25 mouse cellular contexts compared by ENCODE assay signal in genomic region chr9:57568500-57568899, GRCm38 (mm10). TPM values are rescaled to one million over a fixed set of nuclear protein-coding genes. Genes with fewer than 3 reads are reported as not detected.
DNase-seq lines count a peak whose midpoint lies in the region; ATAC-seq and TF ChIP-seq lines count a peak whose summit lies in the region.
"Had no signal": no experiment of that assay in that cellular context is flagged by ENCODE, and none has a peak within 500 bp of the region (broad histone marks: within the 10 kb centered on the region; RNA-seq: fewer than 3 reads in every experiment).

No protein-coding gene starts in this region.

- no peak for TF ChIP-seq POLR2A in kidney, adult 2 months (IDR thresholded peaks at IDR 0.05; ENCODE audit: low read depth, low read length)

- no peaks in the 10 kb centered on the region for H3K27me3 ChIP-seq in kidney, adult 2 months (replicated peaks; ENCODE audit: control insufficient read depth, insufficient read depth, low read length)
- no peaks in the 10 kb centered on the region for H3K27me3 ChIP-seq in kidney, embryonic 16.5 days (ENCODE audit: insufficient read depth, low read length)
- H3K27me3 ChIP-seq in stomach, postnatal 0 days (ENCODE audit: control insufficient read depth, insufficient read depth, low read length): no peaks in the 10 kb centered on the region
- no peaks in the 10 kb centered on the region for H3K27me3 ChIP-seq in liver, embryonic 11.5 days (replicated peaks; ENCODE audit: control insufficient read depth, insufficient read depth, low read length)
- H3K27me3 ChIP-seq: heart, embryonic 15.5 days; hindbrain, embryonic 15.5 days; limb, embryonic 15.5 days; liver, embryonic 15.5 days; lung, embryonic 15.5 days; midbrain, embryonic 15.5 days; neural tube, embryonic 12.5 days had no signal

- H3K4me1 ChIP-seq in kidney, adult 2 months (ENCODE audit: control insufficient read depth, insufficient read depth, low read length): peaks cover 42% of the 10 kb centered on the region
- H3K4me1 ChIP-seq in kidney, embryonic 16.5 days (ENCODE audit: insufficient read depth, low read length): peaks cover 26% of the 10 kb centered on the region
- H3K4me1 ChIP-seq in stomach, postnatal 0 days (replicated peaks; ENCODE audit: control insufficient read depth, insufficient read depth): peaks cover 2% of the 10 kb centered on the region
- 0 out of 2 replicates have a peak, but pooled peaks cover 2% of the 10 kb centered on the region for H3K4me1 ChIP-seq in liver, embryonic 11.5 days (replicated peaks; ENCODE audit: control insufficient read depth, insufficient read depth, low read length)
- H3K4me1 ChIP-seq: neural tube, embryonic 12.5 days had no signal

- DNase-seq in gastrocnemius, adult 2 months: peak; percentile 82
- DNase-seq in gastrocnemius, postnatal 4 days (ENCODE audit: low spot score in 2 of 2): no peak
- peak; percentile 70 for DNase-seq in kidney, adult 2 months
- DNase-seq in gastrocnemius, postnatal 25 days: peak; percentile 72
- DNase-seq in stomach, postnatal 0 days (ENCODE audit: low spot score): no peak
- DNase-seq in liver, embryonic 11.5 days (ENCODE audit: low spot score): no peak
- DNase-seq: adrenal gland, postnatal 25 days; cerebellum, adult 9-10 months; left cerebral cortex, postnatal 4 days; lung, postnatal 36 days; right cerebral cortex, postnatal 4 days had no signal

- H3K9ac ChIP-seq in kidney, embryonic 16.5 days (replicated peaks; ENCODE audit: low read length): no peak overlapping the region
- no peak overlapping the region for H3K9ac ChIP-seq in stomach, postnatal 0 days (ENCODE audit: low read length)
- no peak overlapping the region for H3K9ac ChIP-seq in liver, embryonic 11.5 days (ENCODE audit: low read depth, low read length)
- H3K9ac ChIP-seq: heart, embryonic 15.5 days; hindbrain, embryonic 15.5 days; limb, embryonic 15.5 days; liver, embryonic 15.5 days; lung, embryonic 15.5 days; midbrain, embryonic 15.5 days; neural tube, embryonic 12.5 days had no signal

- H3K4me3 ChIP-seq in gastrocnemius, adult 2 months: peak overlapping the region; percentile 29; the same call in 1 of the 2 replicates
- H3K4me3 ChIP-seq in kidney, adult 2 months (ENCODE audit: insufficient read depth, low read depth, low read length): no peak overlapping the region
- H3K4me3 ChIP-seq in kidney, embryonic 16.5 days (ENCODE audit: low read length): no peak overlapping the region
- H3K4me3 ChIP-seq in stomach, postnatal 0 days (ENCODE audit: low read depth, low read length): no peak overlapping the region
- no peak overlapping the region for H3K4me3 ChIP-seq in liver, embryonic 11.5 days (ENCODE audit: low read depth, low read length)
- H3K4me3 ChIP-seq: forebrain, embryonic 10.5 days; heart, embryonic 15.5 days; hindbrain, embryonic 15.5 days; left cerebral cortex, adult 2 months; limb, embryonic 15.5 days; liver, embryonic 15.5 days; lung, embryonic 15.5 days; midbrain, embryonic 15.5 days; neural tube, embryonic 12.5 days had no signal

- H3K9me3 ChIP-seq in kidney, embryonic 16.5 days (ENCODE audit: low read length): no peaks in the 10 kb centered on the region
- H3K9me3 ChIP-seq in stomach, postnatal 0 days (ENCODE audit: control insufficient read depth, low read length): no peaks in the 10 kb centered on the region
- H3K9me3 ChIP-seq in liver, embryonic 11.5 days (ENCODE audit: control insufficient read depth, low read length): no peaks in the 10 kb centered on the region
- H3K9me3 ChIP-seq: forebrain, embryonic 10.5 days; heart, embryonic 15.5 days; hindbrain, embryonic 15.5 days; limb, embryonic 15.5 days; liver, embryonic 15.5 days; lung, embryonic 15.5 days; midbrain, embryonic 15.5 days; neural tube, embryonic 12.5 days had no signal

- H3K27ac ChIP-seq in gastrocnemius, adult 2 months: peak overlapping the region; percentile 85
- H3K27ac ChIP-seq in kidney, adult 2 months (ENCODE audit: insufficient read depth, low read depth, low read length): peak overlapping the region; percentile 56
- H3K27ac ChIP-seq in kidney, embryonic 16.5 days (ENCODE audit: low read length): no peak overlapping the region
- peak overlapping the region; percentile 18; the same call in 1 of the 2 replicates for H3K27ac ChIP-seq in stomach, postnatal 0 days (replicated peaks)
- no peak overlapping the region for H3K27ac ChIP-seq in liver, embryonic 11.5 days (ENCODE audit: low read depth, low read length)
- H3K27ac ChIP-seq: forebrain, embryonic 10.5 days; heart, embryonic 15.5 days; hindbrain, embryonic 15.5 days; left cerebral cortex, adult 2 months; limb, embryonic 15.5 days; liver, embryonic 15.5 days; lung, embryonic 15.5 days; midbrain, embryonic 15.5 days; neural tube, embryonic 12.5 days had no signal

- 42% methylated on average over 6 of the region's 6 CpGs for whole genome bisulfite sequencing in kidney, adult 2 months
- 94% methylated on average over 6 of the region's 6 CpGs for WGBS in kidney, embryonic 16.5 days
- 89% methylated on average over 6 of the region's 6 CpGs for WGBS in stomach, postnatal 0 days
- WGBS in liver, embryonic 11.5 days: 89% methylated on average over 6 of the region's 6 CpGs

- no peak for TF ChIP-seq EP300 in stomach, postnatal 0 days (optimal IDR thresholded peaks at IDR 0.05)

- H3K36me3 ChIP-seq in kidney, adult 2 months (ENCODE audit: control insufficient read depth, insufficient read depth, low read length): peaks cover 2% of the 10 kb centered on the region; the same call in 1 of the 2 replicates
- peaks cover 24% of the 10 kb centered on the region for H3K36me3 ChIP-seq in kidney, embryonic 16.5 days (ENCODE audit: insufficient read depth, low read length)
- H3K36me3 ChIP-seq in stomach, postnatal 0 days (ENCODE audit: control insufficient read depth, insufficient read depth, low read length): peaks cover 7% of the 10 kb centered on the region
- H3K36me3 ChIP-seq in liver, embryonic 11.5 days (ENCODE audit: control insufficient read depth, insufficient read depth, low read length): peaks cover 12% of the 10 kb centered on the region; the same call in 1 of the 2 replicates

- no peak for ATAC-seq in kidney, embryonic 16.5 days (ENCODE audit: low FRiP score, low TSS enrichment)
- no peak for ATAC-seq in stomach, postnatal 0 days (ENCODE audit: low FRiP score, low TSS enrichment)
- no peak for ATAC-seq in liver, embryonic 11.5 days (replicated peaks; ENCODE audit: low FRiP score)
- ATAC-seq: CD4-positive, CD25-positive, alpha-beta regulatory T cell, adult 4 months; forebrain, embryonic 16.5 days; midbrain, embryonic 15.5 days had no signal

- TF ChIP-seq CTCF in gastrocnemius, adult 2 months (IDR thresholded peaks at IDR 0.05): no peak
- no peak for TF ChIP-seq CTCF in kidney, adult 2 months (conservative IDR thresholded peaks at IDR 0.05; ENCODE audit: insufficient read depth, insufficient read length, low read depth, low read length)
- no peak for TF ChIP-seq CTCF in stomach, postnatal 0 days (IDR thresholded peaks at IDR 0.05; ENCODE audit: low read depth)

- H3K4me2 ChIP-seq in kidney, embryonic 16.5 days (replicated peaks; ENCODE audit: low read depth, low read length): no peak overlapping the region
- H3K4me2 ChIP-seq in stomach, postnatal 0 days (replicated peaks; ENCODE audit: low read depth): no peak overlapping the region
- no peak overlapping the region for H3K4me2 ChIP-seq in liver, embryonic 11.5 days
- H3K4me2 ChIP-seq: heart, embryonic 15.5 days; hindbrain, embryonic 15.5 days; limb, embryonic 15.5 days; liver, embryonic 15.5 days; lung, embryonic 15.5 days; midbrain, embryonic 15.5 days; neural tube, embryonic 12.5 days had no signal

- intact Hi-C loops in gastrocnemius, adult 2 months (cut with DNase I): no loop called here

RNA-seq across cellular contexts. Expression of gene Scamp2, which starts 7.8 kb away (rescaled TPM):
- 10 to 100 TPM; 39.6 to 46.4 TPM for total RNA-seq in gastrocnemius, adult 2 months (2021)
- 10 to 100 TPM; 68.2 to 75.6 TPM for total RNA-seq in gastrocnemius, postnatal 4 days (2021)
- polyA plus RNA-seq in kidney, adult 2 months (2012; rRNA removed): 166 and 187 TPM in 2 replicates
- 93.4 and 101 TPM in 2 replicates for polyA plus RNA-seq in kidney, embryonic 16.5 days (2015; fragmentation: Nextera tagmentation; extraction: Ambion mirVana)
- 10 to 100 TPM; 31.3 to 36.9 TPM for total RNA-seq in gastrocnemius, postnatal 25 days (2021)
- polyA plus RNA-seq in stomach, postnatal 0 days (2015; fragmentation: Nextera tagmentation; extraction: Ambion mirVana): 102 and 104 TPM in 2 replicates
- 47.6 and 50.3 TPM in 2 replicates for polyA plus RNA-seq in liver, embryonic 11.5 days (2014; fragmentation: Nextera tagmentation; extraction: Ambion mirVana)

RNA-seq across cellular contexts. Expression of gene Mpi, which starts 15.9 kb away (rescaled TPM):
- total RNA-seq in gastrocnemius, adult 2 months (2021): 10 to 100 TPM; 67.6 to 97.7 TPM
- 100 to 1,000 TPM; 112 to 115 TPM for total RNA-seq in gastrocnemius, postnatal 4 days (2021)
- polyA plus RNA-seq in kidney, adult 2 months (2012; rRNA removed): 62.4 and 70.4 TPM in 2 replicates
- polyA plus RNA-seq in kidney, embryonic 16.5 days (2015; fragmentation: Nextera tagmentation; extraction: Ambion mirVana): 54.6 and 57.2 TPM in 2 replicates
- 10 to 100 TPM; 75.1 to 87.6 TPM for total RNA-seq in gastrocnemius, postnatal 25 days (2021)
- 24.6 and 26.1 TPM in 2 replicates for polyA plus RNA-seq in stomach, postnatal 0 days (2015; fragmentation: Nextera tagmentation; extraction: Ambion mirVana)
- polyA plus RNA-seq in liver, embryonic 11.5 days (2014; fragmentation: Nextera tagmentation; extraction: Ambion mirVana): 25.8 and 28.0 TPM in 2 replicates

RNA-seq across cellular contexts. Expression of gene Ulk3, which starts 20.8 kb away (rescaled TPM):
- total RNA-seq in gastrocnemius, adult 2 months (2021): 1 to 10 TPM; 4.4 to 6.6 TPM
- total RNA-seq in gastrocnemius, postnatal 4 days (2021): 10 to 100 TPM; 14.3 to 15.3 TPM
- 26.2 and 26.9 TPM in 2 replicates for polyA plus RNA-seq in kidney, adult 2 months (2012; rRNA removed)
- 18.3 and 22.7 TPM in 2 replicates for polyA plus RNA-seq in kidney, embryonic 16.5 days (2015; fragmentation: Nextera tagmentation; extraction: Ambion mirVana)
- total RNA-seq in gastrocnemius, postnatal 25 days (2021): 1 to 10 TPM; 3.8 to 4.0 TPM
- polyA plus RNA-seq in stomach, postnatal 0 days (2015; fragmentation: Nextera tagmentation; extraction: Ambion mirVana): 8.4 and 8.6 TPM in 2 replicates
- polyA plus RNA-seq in liver, embryonic 11.5 days (2014; fragmentation: Nextera tagmentation; extraction: Ambion mirVana): 8.4 and 11.6 TPM in 2 replicates

RNA-seq across cellular contexts. Expression of gene Fam219b, which starts 31.2 kb away (rescaled TPM):
- total RNA-seq in gastrocnemius, adult 2 months (2021): 1 to 10 TPM; 5.9 TPM
- 10 to 100 TPM; 12.3 to 14.0 TPM for total RNA-seq in gastrocnemius, postnatal 4 days (2021)
- 6.2 and 12.2 TPM in 2 replicates for polyA plus RNA-seq in kidney, adult 2 months (2012; rRNA removed)
- polyA plus RNA-seq in kidney, embryonic 16.5 days (2015; fragmentation: Nextera tagmentation; extraction: Ambion mirVana): 19.0 and 19.8 TPM in 2 replicates
- total RNA-seq in gastrocnemius, postnatal 25 days (2021): 1 to 10 TPM; 3.3 to 5.6 TPM
- polyA plus RNA-seq in stomach, postnatal 0 days (2015; fragmentation: Nextera tagmentation; extraction: Ambion mirVana): 12.4 and 13.0 TPM in 2 replicates
- 14.8 and 15.7 TPM in 2 replicates for polyA plus RNA-seq in liver, embryonic 11.5 days (2014; fragmentation: Nextera tagmentation; extraction: Ambion mirVana)

RNA-seq across cellular contexts. Expression of gene Cplx3, which starts 37.6 kb away (rescaled TPM):
- total RNA-seq in gastrocnemius, adult 2 months (2021): not detected
- total RNA-seq in gastrocnemius, postnatal 4 days (2021): not detected
- 0.42 and 0.47 TPM in 2 replicates for polyA plus RNA-seq in kidney, adult 2 months (2012; rRNA removed)
- not detected in 2 replicates for polyA plus RNA-seq in kidney, embryonic 16.5 days (2015; fragmentation: Nextera tagmentation; extraction: Ambion mirVana)
- total RNA-seq in gastrocnemius, postnatal 25 days (2021): not detected
- not detected in 2 replicates for polyA plus RNA-seq in stomach, postnatal 0 days (2015; fragmentation: Nextera tagmentation; extraction: Ambion mirVana)
- polyA plus RNA-seq in liver, embryonic 11.5 days (2014; fragmentation: Nextera tagmentation; extraction: Ambion mirVana): not detected in 2 replicates
- total RNA-seq: adrenal gland, postnatal 25 days had no signal
- polyA plus RNA-seq: CD4-positive, CD25-positive, alpha-beta regulatory T cell, adult 4 months; forebrain, embryonic 16.5 days; heart, embryonic 15.5 days; intestine, embryonic 14.5 days; limb, embryonic 15.5 days; liver, embryonic 15.5 days; lung, embryonic 15.5 days; neural tube, embryonic 12.5 days; stomach, embryonic 16.5 days had no signal

Comparison
In these comparisons a context has a peak if more than half of its experiments do, and no peak if none do; other contexts are left out.
1. DNase-seq: peak in gastrocnemius, adult 2 months (single experiment), kidney, adult 2 months (single experiment) and gastrocnemius, postnatal 25 days (single experiment); none in gastrocnemius, postnatal 4 days (0 of 2), stomach, postnatal 0 days (single experiment) and liver, embryonic 11.5 days (single experiment).
2. H3K27ac ChIP-seq: peak in gastrocnemius, adult 2 months (single experiment), kidney, adult 2 months (single experiment) and stomach, postnatal 0 days (single experiment); none in kidney, embryonic 16.5 days (single experiment) and liver, embryonic 11.5 days (single experiment).